ENCODE assay signal across 32 mouse cellular contexts in genomic region chr6:48658721-48659120, GRCm38 (mm10). TPM values are rescaled to one million over a fixed set of nuclear protein-coding genes. Genes with fewer than 3 reads are reported as not detected.
"Had no signal": no experiment of that assay in that cellular context is flagged by ENCODE, and none has a peak within 500 bp of the region (broad histone marks: within the 10 kb centered on the region; RNA-seq: fewer than 3 reads in every experiment).

No protein-coding gene starts in this region.

- ATAC-seq: lung, postnatal 0 days; midbrain, embryonic 13.5 days; midbrain, embryonic 15.5 days; midbrain, embryonic 16.5 days had no signal

- DNase-seq: left cerebral cortex, postnatal 4 days; liver; liver, embryonic 13.5 days; lung, adult 18-20 months; lung, adult 2 months; lung, embryonic 14.5 days; lung, postnatal 10 days; lung, postnatal 14 days; lung, postnatal 36 days; lung, postnatal 4 days; midbrain, embryonic 14.5 days had no signal

- H3K9me3 ChIP-seq: limb, embryonic 10.5 days; limb, embryonic 12.5 days; limb, embryonic 13.5 days; limb, embryonic 15.5 days; liver, embryonic 13.5 days; liver, embryonic 15.5 days; lung, embryonic 15.5 days; megakaryocyte, embryonic 14.5 days; midbrain, embryonic 10.5 days; midbrain, embryonic 12.5 days; midbrain, embryonic 13.5 days; midbrain, embryonic 15.5 days had no signal

- H3K27ac ChIP-seq: left cerebral cortex, adult 2 months; limb, embryonic 10.5 days; limb, embryonic 12.5 days; limb, embryonic 13.5 days; limb, embryonic 15.5 days; liver, embryonic 13.5 days; liver, embryonic 14.5 days; liver, embryonic 15.5 days; lung, embryonic 15.5 days; macrophage; midbrain, embryonic 10.5 days; midbrain, embryonic 12.5 days; midbrain, embryonic 13.5 days; midbrain, embryonic 15.5 days had no signal

- H3K36me3 ChIP-seq: limb, embryonic 10.5 days; limb, embryonic 12.5 days; limb, embryonic 13.5 days; limb, embryonic 15.5 days; liver, embryonic 13.5 days; liver, embryonic 15.5 days; lung, embryonic 15.5 days; midbrain, embryonic 10.5 days; midbrain, embryonic 12.5 days; midbrain, embryonic 13.5 days; midbrain, embryonic 15.5 days had no signal

- H3K4me3 ChIP-seq: left cerebral cortex, adult 2 months; limb, embryonic 10.5 days; limb, embryonic 12.5 days; limb, embryonic 13.5 days; limb, embryonic 15.5 days; liver, embryonic 13.5 days; liver, embryonic 15.5 days; lung, embryonic 15.5 days; megakaryocyte, embryonic 14.5 days; midbrain, embryonic 10.5 days; midbrain, embryonic 12.5 days; midbrain, embryonic 13.5 days; midbrain, embryonic 15.5 days; myocyte had no signal

- H3K9ac ChIP-seq: limb, embryonic 12.5 days; limb, embryonic 13.5 days; limb, embryonic 15.5 days; liver, embryonic 13.5 days; liver, embryonic 14.5 days; liver, embryonic 15.5 days; lung, embryonic 14.5 days; lung, embryonic 15.5 days; midbrain, embryonic 12.5 days; midbrain, embryonic 13.5 days; midbrain, embryonic 15.5 days had no signal

- H3K4me2 ChIP-seq: limb, embryonic 12.5 days; limb, embryonic 13.5 days; limb, embryonic 15.5 days; liver, embryonic 11.5 days; liver, embryonic 13.5 days; liver, embryonic 15.5 days; lung, embryonic 14.5 days; lung, embryonic 15.5 days; midbrain, embryonic 11.5 days; midbrain, embryonic 12.5 days; midbrain, embryonic 13.5 days; midbrain, embryonic 15.5 days had no signal

- H3K27me3 ChIP-seq: limb, embryonic 12.5 days; limb, embryonic 13.5 days; limb, embryonic 15.5 days; liver, embryonic 13.5 days; liver, embryonic 15.5 days; lung, embryonic 15.5 days; midbrain, embryonic 12.5 days; midbrain, embryonic 13.5 days; midbrain, embryonic 15.5 days had no signal

- H3K4me1 ChIP-seq: limb, embryonic 10.5 days; limb, embryonic 12.5 days; limb, embryonic 13.5 days; limb, embryonic 15.5 days; liver, embryonic 13.5 days; liver, embryonic 15.5 days; lung, embryonic 15.5 days; midbrain, embryonic 10.5 days; midbrain, embryonic 12.5 days; midbrain, embryonic 13.5 days; midbrain, embryonic 15.5 days had no signal

RNA-seq across cellular contexts. Expression of gene Gimap4, which starts 25.6 kb away (rescaled TPM):
- polyA plus RNA-seq: myocyte had no signal

RNA-seq across cellular contexts. Expression of gene AI854703, which starts 32.2 kb away (rescaled TPM):
- total RNA-seq: megakaryocyte, adult 5-6 weeks; monocyte, adult 5-6 weeks had no signal

RNA-seq across cellular contexts. Expression of gene Gimap6, which starts 49.3 kb away (rescaled TPM):
- polyA plus RNA-seq: myocyte had no signal
